Mouse (Mus musculus) liver, adult 2 months (tissue): ENCODE measurements around the gene Poldip3. TPM values are rescaled to one million over a fixed set of nuclear protein-coding genes. Genes with fewer than 3 reads are reported as not detected.

Source experiments
- DNase-seq: peaks from one replicate; pipeline ENCODE4 v3.0.0-alpha.2; 2011; ENCODE audit warnings: low read depth, low spot score; ENCODE audit errors: extremely low read depth
- H3K27ac ChIP-seq: fragments of 200-500 bp; replicated peaks from 2 replicates; pipeline ENCODE4 v1.5.1; 2012; ENCODE audit warnings: low read depth, mild to moderate bottlenecking, control low read depth, inconsistent platforms, low read length; ENCODE audit not compliant: insufficient read depth
- H3K27me3 ChIP-seq: fragments of 200-500 bp; 2 replicates; pipeline ENCODE4 v1.6.1; 2012; ENCODE audit warnings: mild to moderate bottlenecking, moderate library complexity, low read length, inconsistent platforms; ENCODE audit not compliant: control insufficient read depth, insufficient read depth
- H3K36me3 ChIP-seq: fragments of 200-500 bp; 2 replicates; pipeline ENCODE4 v1.6.1; 2012; ENCODE audit warnings: low read length, inconsistent platforms; ENCODE audit not compliant: control insufficient read depth, insufficient read depth
- H3K4me1 ChIP-seq: fragments of 200-500 bp; 2 replicates; pipeline ENCODE4 v1.6.1; 2011; ENCODE audit warnings: low read length; ENCODE audit not compliant: control insufficient read depth, insufficient read depth
- H3K4me3 ChIP-seq: fragments of 200-500 bp; 2 replicates; pipeline ENCODE4 v1.5.1; 2011; ENCODE audit warnings: low read depth, mild to moderate bottlenecking, control low read depth, low read length, moderate library complexity; ENCODE audit not compliant: insufficient read depth
- H3K79me2 ChIP-seq: fragments of 200-500 bp; 2 replicates; pipeline ENCODE4 v1.6.1; 2012; ENCODE audit warnings: inconsistent platforms, mild to moderate bottlenecking, low read length, moderate library complexity; ENCODE audit not compliant: control insufficient read depth, insufficient read depth
- H3K9ac ChIP-seq: fragments of 200-500 bp; 2 replicates; pipeline ENCODE4 v1.6.1; 2012; ENCODE audit warnings: low read depth, mild to moderate bottlenecking, control low read depth, inconsistent platforms, low read length
- CTCF ChIP-seq: fragments of 200-500 bp; IDR thresholded peaks from 2 replicates; pipeline ENCODE4 v1.5.1; 2011; ENCODE audit warnings: low read depth, low read length, control low read depth
- POLR2A ChIP-seq: fragments of 200-500 bp; IDR thresholded peaks from 2 replicates; pipeline ENCODE4 v1.6.1; 2011; ENCODE audit warnings: low read length, control low read depth; ENCODE audit not compliant: insufficient read depth; ENCODE audit errors: extremely low read depth
- WGBS: fragments of 180-500 bp; shearing (Covaris S2); methylation state at CpG from one replicate; pipeline ENCODE4 v1.1.7; 2018; 5-methylcytosine and 5-hydroxymethylcytosine counted together
- polyA plus RNA-seq: library from polyadenylated mRNA; depleted of rRNA; stranded (reverse); fragments of >200 nt; gene quantifications from 2 replicates; pipeline ENCODE4 v1.2.3, GENCODE M21; 2012
- total RNA-seq: library from RNA; depleted of rRNA; stranded (reverse); fragments of >200 nt; gene quantifications from 2 replicates; pipeline ENCODE4 v1.2.3, GENCODE M21; 2014

The Poldip3 gene
- total and polyA plus RNA-seq, 2 experiments, result 21.6 to 34.6 TPM

DNA sequence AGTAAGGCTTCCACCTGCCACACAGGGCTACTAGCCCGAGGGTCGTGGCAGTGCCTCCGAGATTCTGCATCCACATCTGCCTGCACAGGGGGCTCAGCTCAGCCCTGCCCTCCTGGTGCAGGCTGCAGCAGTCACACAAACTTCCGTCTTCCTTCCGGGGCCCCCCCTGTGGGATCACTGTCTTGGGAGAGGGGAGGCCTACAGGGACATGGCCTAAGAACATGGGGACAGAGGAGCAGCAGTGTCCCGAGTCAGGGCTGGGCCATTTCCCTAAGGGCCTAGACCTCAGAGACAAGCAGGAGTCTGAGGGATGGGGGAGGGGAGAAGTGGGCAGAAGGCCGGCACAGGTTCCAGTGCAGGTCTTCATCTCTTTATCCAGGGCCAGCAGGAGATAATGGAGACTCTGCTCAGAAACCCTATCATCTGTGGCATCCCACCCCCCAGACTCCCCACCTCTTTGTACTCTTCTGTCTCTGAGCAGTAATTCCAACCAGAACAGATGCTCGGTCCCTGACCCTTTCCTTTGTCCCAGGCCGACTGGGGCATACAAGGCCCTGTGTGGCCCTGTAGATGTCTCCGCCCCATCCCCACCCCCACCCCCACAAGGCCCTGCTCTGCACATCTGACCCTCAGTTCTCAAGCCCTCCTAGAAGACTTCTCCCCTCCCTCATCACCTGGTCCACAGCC is 12.0 kb upstream of the Poldip3 start:
- H3K79me2 ChIP-seq, result peaks cover 12% of the 10 kb centered on the region; the same call in 1 of the 2 replicates
- WGBS, result 83% methylated on average over 10 of the region's 10 CpGs
- no peak overlapping the region for H3K9ac ChIP-seq
- DNase-seq, result no peak
- no peak for TF ChIP-seq CTCF
- no peak for TF ChIP-seq POLR2A
- H3K36me3 ChIP-seq, result peaks cover 26% of the 10 kb centered on the region
- H3K4me1 ChIP-seq, result peaks cover 48% of the 10 kb centered on the region
- H3K4me3 ChIP-seq, result no peak overlapping the region
- no peaks in the 10 kb centered on the region for H3K27me3 ChIP-seq
- peak overlapping the region; percentile 24 for H3K27ac ChIP-seq

GRCm38 (mm10) chr15:83160561-83160960 is 11.4 kb upstream of the Poldip3 start:
- peaks cover 25% of the 10 kb centered on the region for H3K36me3 ChIP-seq
- TF ChIP-seq POLR2A (no peak), CTCF (no peak)
- H3K9ac ChIP-seq, result no peak overlapping the region
- DNase-seq, result no peak
- WGBS, result 93% methylated on average over 4 of the region's 4 CpGs
- H3K4me3 ChIP-seq, result no peak overlapping the region
- H3K79me2 ChIP-seq, result peaks cover 9% of the 10 kb centered on the region; the same call in 1 of the 2 replicates
- no peaks in the 10 kb centered on the region for H3K27me3 ChIP-seq
- H3K4me1 ChIP-seq, result peaks cover 48% of the 10 kb centered on the region
- H3K27ac ChIP-seq, result peak overlapping the region; percentile 24; the same call in 1 of the 2 replicates

DNA sequence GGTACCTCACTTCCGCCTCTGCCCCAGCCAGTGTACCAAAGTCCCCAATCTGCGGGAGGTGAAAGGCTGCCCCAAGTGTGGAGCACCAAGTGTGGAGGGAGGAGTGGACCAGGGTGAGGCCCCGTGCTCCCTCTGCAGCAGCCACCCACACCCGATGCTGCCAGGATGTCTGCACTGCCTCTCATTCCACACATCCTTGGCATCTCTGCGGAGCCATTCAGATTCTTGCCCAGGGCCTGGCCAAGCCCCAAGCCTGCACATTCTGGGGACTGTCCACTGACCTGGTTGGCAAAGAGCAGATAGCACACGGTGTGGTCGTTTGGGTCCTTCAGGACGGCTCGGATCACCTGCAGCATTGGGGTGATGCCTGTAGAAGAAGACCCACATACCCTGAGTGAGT is 10.6 kb upstream of the Poldip3 start:
- H3K36me3 ChIP-seq, result peaks cover 26% of the 10 kb centered on the region
- DNase-seq, result no peak
- H3K79me2 ChIP-seq, result peaks cover 9% of the 10 kb centered on the region; the same call in 1 of the 2 replicates
- H3K9ac ChIP-seq, result 0 out of 2 replicates have a peak overlapping the region, but pooled peaks have one; percentile 2
- H3K27ac ChIP-seq, result peak overlapping the region; percentile 46
- H3K4me3 ChIP-seq, result no peak overlapping the region
- H3K27me3 ChIP-seq, result no peaks in the 10 kb centered on the region
- TF ChIP-seq POLR2A (no peak), CTCF (no peak)
- 50% methylated on average over 9 of the region's 9 CpGs for WGBS
- H3K4me1 ChIP-seq, result peaks cover 48% of the 10 kb centered on the region

- peaks cover 43% of the 10 kb centered on the region for H3K4me1 ChIP-seq
- peak overlapping the region; percentile 28 for H3K27ac ChIP-seq
- no peak for DNase-seq
- peaks cover 27% of the 10 kb centered on the region for H3K36me3 ChIP-seq
- no peaks in the 10 kb centered on the region for H3K27me3 ChIP-seq
- no peak overlapping the region for H3K9ac ChIP-seq
- TF ChIP-seq CTCF, result no peak
- no peak for TF ChIP-seq POLR2A
- H3K4me3 ChIP-seq, result no peak overlapping the region
- WGBS, result 86% methylated on average over 7 of the region's 7 CpGs
- H3K79me2 ChIP-seq, result peaks cover 9% of the 10 kb centered on the region; the same call in 1 of the 2 replicates
Measured at GRCm38 (mm10) chr15:83158587-83159160, 9.5 kb upstream of the Poldip3 start.

GRCm38 (mm10) chr15:83157667-83158064 is 8.5 kb upstream of the Poldip3 start:
- no peak for DNase-seq
- Histone ChIP-seq H3K27ac (peak overlapping the region; percentile 23; the same call in 1 of the 2 replicates), H3K79me2 (peaks cover 9% of the 10 kb centered on the region; the same call in 1 of the 2 replicates), H3K36me3 (peaks cover 31% of the 10 kb centered on the region), H3K27me3 (no peaks in the 10 kb centered on the region), H3K4me1 (peaks cover 39% of the 10 kb centered on the region), H3K4me3 (no peak overlapping the region), H3K9ac (peak overlapping the region; percentile 11; the same call in 1 of the 2 replicates)
- no peak for TF ChIP-seq POLR2A
- no peak for TF ChIP-seq CTCF
- 95% methylated on average over 6 of the region's 6 CpGs for WGBS
